Mouse (Mus musculus): Measurements from ENCODE around the gene Zfp507.

GRCm38 (mm10) chr7:35744771-35745170 is 58.0 kb downstream of the Zfp507 start:
- TF ChIP-seq NANOG (IDR thresholded peaks at IDR 0.05; ENCODE audit: borderline replicate concordance, low read length) (no peak), CTCF (conservative IDR thresholded peaks at IDR 0.05; ENCODE audit: low read length) (no peak)
